Mouse (Mus musculus) ES-E14 (cell line): ENCODE data around the gene 0610030E20Rik. TPM values are rescaled to one million over a fixed set of nuclear protein-coding genes. Genes with fewer than 3 reads are reported as not detected.
A peak's percentile ranks its signal among the peaks of the same experiment; 100 is the strongest.

Source experiments
- DNase-seq: peaks from one replicate; pipeline ENCODE4 v3.0.0-alpha.2; 2013; ENCODE audit warnings: low read depth, low spot score
- H3K27ac ChIP-seq: 2 replicates; pipeline ENCODE4 v1.5.1; 2012; ENCODE audit warnings: low read depth, mild to moderate bottlenecking, low read length, moderate library complexity, mixed read lengths; ENCODE audit not compliant: poor library complexity, insufficient read depth, severe bottlenecking
- H3K36me3 ChIP-seq: 2 replicates; pipeline ENCODE4 v1.6.1; 2012; ENCODE audit warnings: mild to moderate bottlenecking, low read length, moderate library complexity, mixed read lengths; ENCODE audit not compliant: control insufficient read depth, poor library complexity, insufficient read depth, severe bottlenecking
- H3K4me1 ChIP-seq, 2 experiments: fragments of 150-350 bp in 1 of 2; sonication (generic) in 1 of 2; 2 replicates each; pipeline ENCODE4 v1.6.1; 2012; ENCODE audit warnings: low read length in 2 of 2, mild to moderate bottlenecking in 1 of 2, mixed read lengths in 1 of 2; ENCODE audit not compliant: control insufficient read depth in 2 of 2, insufficient read depth in 2 of 2, poor library complexity in 1 of 2
- H3K4me3 ChIP-seq, 2 experiments: fragments of 150-350 bp in 1 of 2; sonication (generic) in 1 of 2; 2 replicates each; pipeline ENCODE4 v1.5.1; 2012; ENCODE audit warnings: low read length in 2 of 2, low read depth in 1 of 2, mild to moderate bottlenecking in 1 of 2, mixed read lengths in 1 of 2; ENCODE audit not compliant: insufficient read depth in 1 of 2, poor library complexity in 1 of 2, severe bottlenecking in 1 of 2
- H3K9ac ChIP-seq: 2 replicates; pipeline ENCODE4 v1.6.1; 2012; ENCODE audit warnings: low read depth, mild to moderate bottlenecking, low read length, mixed read lengths; ENCODE audit not compliant: poor library complexity, insufficient read depth, severe bottlenecking
- H3K9me3 ChIP-seq: fragments of 150-350 bp; sonication (generic); 2 replicates; pipeline ENCODE4 v1.6.1; 2012; ENCODE audit warnings: low read depth, mild to moderate bottlenecking, low read length; ENCODE audit not compliant: control insufficient read depth, insufficient read depth
- CHD2 ChIP-seq: IDR thresholded peaks from 2 replicates; pipeline ENCODE4 v1.6.1; 2014; ENCODE audit warnings: mild to moderate bottlenecking, low read depth, low read length, inconsistent platforms
- HCFC1 ChIP-seq: IDR thresholded peaks from 2 replicates; pipeline ENCODE4 v1.6.1; 2012; ENCODE audit warnings: low read length, inconsistent platforms, borderline replicate concordance; ENCODE audit not compliant: insufficient read depth
- MAFK ChIP-seq: IDR thresholded peaks from 2 replicates; pipeline ENCODE4 v1.6.1; 2014; ENCODE audit warnings: mild to moderate bottlenecking, low read depth, low read length, inconsistent platforms; ENCODE audit not compliant: insufficient read depth
- ZC3H11A ChIP-seq: IDR thresholded peaks from 2 replicates; pipeline ENCODE4 v1.6.1; 2012; ENCODE audit warnings: low read depth, mild to moderate bottlenecking, inconsistent platforms, low read length, borderline replicate concordance
- ZNF384 ChIP-seq: IDR thresholded peaks from 2 replicates; pipeline ENCODE4 v1.6.1; 2012; ENCODE audit warnings: low read depth, low read length, inconsistent platforms
- in situ Hi-C, 2 experiments: fragments of 600-800 bp; cut with MboI; formaldehyde crosslinking; loops; one replicate each; pipeline ENCODE4 v1.15.1; 2025; ENCODE audit warnings: low sequenced_read_pairs in 2 of 2, inconsistent platforms in 1 of 2; ENCODE audit not compliant: unreplicated experiment in 2 of 2
- total RNA-seq: library from RNA; depleted of rRNA; stranded (reverse); fragments of 300-350 nt; gene quantifications from 2 replicates; pipeline ENCODE4 v1.2.3, GENCODE M21; 2012

0610030E20Rik gene
- total RNA-seq, 1 experiment = 7.7 TPM

- Histone ChIP-seq H3K36me3 (no peaks in the 10 kb centered on the region), H3K27ac (no peak overlapping the region), H3K4me1 (peaks cover 3 to 4% of the 10 kb centered on the region in 2 experiments; a peak in 1 of 4 replicates), H3K9me3 (no peaks in the 10 kb centered on the region), H3K9ac (no peak overlapping the region), H3K4me3 (no peak overlapping the region)
- no peak for TF ChIP-seq ZC3H11A
- TF ChIP-seq HCFC1 = no peak
- TF ChIP-seq ZNF384 = no peak
- TF ChIP-seq MAFK = no peak
- in situ Hi-C loops = no loop called here
- no peak for DNase-seq
These were observed 40.7 kb downstream of the 0610030E20Rik start for GRCm38 (mm10) chr6:72387816-72388215.

- DNase-seq = no peak
- Histone ChIP-seq H3K4me1 (peaks cover 3 to 4% of the 10 kb centered on the region in 2 experiments; a peak in 1 of 4 replicates), H3K4me3 (no peak overlapping the region), H3K9me3 (no peaks in the 10 kb centered on the region), H3K36me3 (no peaks in the 10 kb centered on the region), H3K9ac (no peak overlapping the region), H3K27ac (no peak overlapping the region)
- in situ Hi-C loops = no loop called here
- TF ChIP-seq ZC3H11A = no peak
- no peak for TF ChIP-seq CHD2
- TF ChIP-seq ZNF384 = no peak
- no peak for TF ChIP-seq HCFC1
- TF ChIP-seq MAFK = no peak
These were observed 41.1 kb downstream of the 0610030E20Rik start for GRCm38 (mm10) chr6:72388266-72388665.

GRCm38 (mm10) chr6:72388791-72389329, 41.7 kb downstream of the 0610030E20Rik start:
- no peaks in the 10 kb centered on the region for H3K36me3 ChIP-seq
- TF ChIP-seq ZC3H11A = no peak
- no peak for TF ChIP-seq HCFC1
- no peak for TF ChIP-seq MAFK
- DNase-seq = no peak
- no peak overlapping the region for H3K9ac ChIP-seq
- peaks cover 3 to 4% of the 10 kb centered on the region in 2 experiments; a peak in 1 of 4 replicates for H3K4me1 ChIP-seq
- in situ Hi-C loops = no loop called here
- H3K4me3 ChIP-seq = no peak overlapping the region
- no peak overlapping the region for H3K27ac ChIP-seq
- no peaks in the 10 kb centered on the region for H3K9me3 ChIP-seq

- no peaks in the 10 kb centered on the region for H3K36me3 ChIP-seq
- no peak overlapping the region for H3K27ac ChIP-seq
- TF ChIP-seq ZNF384 (no peak), ZC3H11A (no peak)
- DNase-seq = no peak
- peak overlapping the region; percentile 67 to 89 for H3K4me3 ChIP-seq
- in situ Hi-C loops = no loop called here
- peaks cover 3 to 4% of the 10 kb centered on the region in 2 experiments; a peak in 1 of 4 replicates for H3K4me1 ChIP-seq
- H3K9ac ChIP-seq = peak overlapping the region; percentile 72
- H3K9me3 ChIP-seq = no peaks in the 10 kb centered on the region
These were observed 42.4 kb downstream of the 0610030E20Rik start for GRCm38 (mm10) chr6:72389471-72389940.
